In genomic region chr5:25497369-25497719, GRCm38 (mm10) we compare ENCODE assay signal across 9 mouse cellular contexts. TPM values are rescaled to one million over a fixed set of nuclear protein-coding genes. Genes with fewer than 3 reads are reported as not detected.
DNase-seq lines count a peak whose midpoint lies in the region; ATAC-seq lines count a peak whose summit lies in the region.
"Had no signal": no experiment of that assay in that cellular context is flagged by ENCODE, and none has a peak within 500 bp of the region (broad histone marks: within the 10 kb centered on the region; RNA-seq: fewer than 3 reads in every experiment).

No protein-coding gene starts in this region.

- H3K4me1 ChIP-seq in kidney, embryonic 15.5 days, result peaks cover 18% of the 10 kb centered on the region
- peaks cover 15% of the 10 kb centered on the region for H3K4me1 ChIP-seq in embryonic facial prominence, embryonic 15.5 days
- H3K4me1 ChIP-seq in intestine, embryonic 14.5 days (replicated peaks; ENCODE audit: control insufficient read depth, insufficient read depth, low read length), result peaks cover 4% of the 10 kb centered on the region
- peaks cover 14% of the 10 kb centered on the region; the same call in 1 of the 2 replicates for H3K4me1 ChIP-seq in midbrain, embryonic 11.5 days (ENCODE audit: control insufficient read depth, insufficient read depth, low read length)

- no peak for ATAC-seq in kidney, embryonic 15.5 days (replicated peaks; ENCODE audit: low FRiP score)
- no peak for ATAC-seq in embryonic facial prominence, embryonic 15.5 days (ENCODE audit: insufficient number of reproducible peaks, low FRiP score, low TSS enrichment, low read depth)
- ATAC-seq in intestine, embryonic 14.5 days (replicated peaks; ENCODE audit: low FRiP score, low TSS enrichment, low read depth), result no peak
- ATAC-seq in midbrain, embryonic 11.5 days (ENCODE audit: low FRiP score), result no peak
- ATAC-seq in inflammation-experienced regulatory T-cells, adult 6 months, result no peak

- H3K27me3 ChIP-seq in kidney, embryonic 15.5 days, result no peaks in the 10 kb centered on the region
- no peaks in the 10 kb centered on the region for H3K27me3 ChIP-seq in embryonic facial prominence, embryonic 15.5 days
- H3K27me3 ChIP-seq in intestine, embryonic 14.5 days (replicated peaks; ENCODE audit: control insufficient read depth, insufficient read depth, low read length), result no peaks in the 10 kb centered on the region
- no peaks in the 10 kb centered on the region; the same call in 1 of the 2 replicates for H3K27me3 ChIP-seq in midbrain, embryonic 11.5 days (ENCODE audit: control insufficient read depth, insufficient read depth, low read length)

- peak overlapping the region; percentile 83 for H3K9ac ChIP-seq in kidney, embryonic 15.5 days
- peak overlapping the region; percentile 80 for H3K9ac ChIP-seq in embryonic facial prominence, embryonic 15.5 days
- peak overlapping the region; percentile 95 for H3K9ac ChIP-seq in intestine, embryonic 14.5 days (ENCODE audit: low read length)
- H3K9ac ChIP-seq in midbrain, embryonic 11.5 days (ENCODE audit: low read length), result peak overlapping the region; percentile 79

- no peaks in the 10 kb centered on the region for H3K36me3 ChIP-seq in kidney, embryonic 15.5 days
- no peaks in the 10 kb centered on the region for H3K36me3 ChIP-seq in embryonic facial prominence, embryonic 15.5 days
- no peaks in the 10 kb centered on the region for H3K36me3 ChIP-seq in intestine, embryonic 14.5 days (ENCODE audit: control insufficient read depth, insufficient read depth, low read length)
- H3K36me3 ChIP-seq in midbrain, embryonic 11.5 days (ENCODE audit: control insufficient read depth, insufficient read depth, low read length), result no peaks in the 10 kb centered on the region

- 3% methylated on average over 10 of the region's 10 CpGs for WGBS in kidney, embryonic 15.5 days
- WGBS in embryonic facial prominence, embryonic 15.5 days, result 2% methylated on average over 10 of the region's 10 CpGs
- under 1% methylated on average over 10 of the region's 10 CpGs for WGBS in intestine, embryonic 14.5 days
- under 1% methylated on average over 10 of the region's 10 CpGs for WGBS in midbrain, embryonic 11.5 days

- H3K4me3 ChIP-seq in kidney, embryonic 15.5 days (replicated peaks), result peak overlapping the region; percentile 71
- peak overlapping the region; percentile 98 for H3K4me3 ChIP-seq in embryonic facial prominence, embryonic 15.5 days (replicated peaks)
- H3K4me3 ChIP-seq in intestine, embryonic 14.5 days (ENCODE audit: low read depth, low read length), result peak overlapping the region; percentile 95
- peak overlapping the region; percentile 99 for H3K4me3 ChIP-seq in midbrain, embryonic 11.5 days (ENCODE audit: low read depth, low read length)

- H3K4me2 ChIP-seq in kidney, embryonic 15.5 days, result peak overlapping the region; percentile 67
- H3K4me2 ChIP-seq in embryonic facial prominence, embryonic 15.5 days (replicated peaks), result peak overlapping the region; percentile 62
- H3K4me2 ChIP-seq in intestine, embryonic 14.5 days (ENCODE audit: low read length), result peak overlapping the region; percentile 80
- peak overlapping the region; percentile 79 for H3K4me2 ChIP-seq in midbrain, embryonic 11.5 days

- 0 out of 2 replicates have a peak, but pooled peaks cover 2% of the 10 kb centered on the region for H3K9me3 ChIP-seq in kidney, embryonic 15.5 days (replicated peaks)
- no peaks in the 10 kb centered on the region for H3K9me3 ChIP-seq in embryonic facial prominence, embryonic 15.5 days (replicated peaks)
- H3K9me3 ChIP-seq in intestine, embryonic 14.5 days (ENCODE audit: control insufficient read depth, low read length), result no peaks in the 10 kb centered on the region
- H3K9me3 ChIP-seq in midbrain, embryonic 11.5 days (ENCODE audit: control insufficient read depth, low read length), result no peaks in the 10 kb centered on the region

- intact Hi-C loops in gastrocnemius, postnatal 36 days (cut with DNase I), result no loop called here

- no peak for DNase-seq in kidney, adult 8-10 months
- DNase-seq in MN1 (ENCODE audit: low spot score), result peak; percentile 36
- no peak for DNase-seq in intestine, embryonic 14.5 days (ENCODE audit: low spot score)
- no peak for DNase-seq in midbrain, embryonic 11.5 days (ENCODE audit: low spot score, missing footprints)
- DNase-seq in gastrocnemius, postnatal 36 days, result no peak

- H3K27ac ChIP-seq in kidney, embryonic 15.5 days, result peak overlapping the region; percentile 98
- peak overlapping the region; percentile 99 for H3K27ac ChIP-seq in embryonic facial prominence, embryonic 15.5 days (replicated peaks)
- H3K27ac ChIP-seq in intestine, embryonic 14.5 days (ENCODE audit: low read depth), result peak overlapping the region; percentile 99; the same call in 1 of the 2 replicates
- H3K27ac ChIP-seq in midbrain, embryonic 11.5 days (ENCODE audit: low read depth, low read length), result no peak overlapping the region

RNA-seq across cellular contexts. Expression of gene Kmt2c, which starts 1.2 kb away (rescaled TPM):
- polyA plus RNA-seq in kidney, embryonic 15.5 days (2015; fragmentation: Nextera tagmentation; extraction: Ambion mirVana), result 12.7 and 12.9 TPM in 2 replicates
- 13.6 and 16.6 TPM in 2 replicates for polyA plus RNA-seq in embryonic facial prominence, embryonic 15.5 days (2015; fragmentation: Nextera tagmentation; extraction: Ambion mirVana)
- polyA plus RNA-seq in intestine, embryonic 14.5 days (2014; fragmentation: Nextera tagmentation; extraction: Ambion mirVana), result 19.7 and 20.7 TPM in 2 replicates
- 19.2 and 22.3 TPM in 2 replicates for polyA plus RNA-seq in midbrain, embryonic 11.5 days (2014; fragmentation: Nextera tagmentation; extraction: Ambion mirVana)
- 10 to 100 TPM; 26.8 to 31.2 TPM for total RNA-seq in gastrocnemius, postnatal 36 days (2021)
- 10 to 100 TPM; 16.8 to 34.9 (median 34.9) TPM for polyA plus RNA-seq in inflammation-experienced regulatory T-cells, adult 6 months (2017; shearing (Covaris generic))

RNA-seq across cellular contexts. Expression of gene Cct8l1, which starts 18.5 kb away (rescaled TPM):
- 0.10 TPM in 1 of 2 replicates, not detected in the other for polyA plus RNA-seq in kidney, embryonic 15.5 days (2015; fragmentation: Nextera tagmentation; extraction: Ambion mirVana)
- polyA plus RNA-seq in embryonic facial prominence, embryonic 15.5 days (2015; fragmentation: Nextera tagmentation; extraction: Ambion mirVana), result not detected in 2 replicates
- not detected in 2 replicates for polyA plus RNA-seq in intestine, embryonic 14.5 days (2014; fragmentation: Nextera tagmentation; extraction: Ambion mirVana)
- not detected in 2 replicates for polyA plus RNA-seq in midbrain, embryonic 11.5 days (2014; fragmentation: Nextera tagmentation; extraction: Ambion mirVana)
- total RNA-seq in gastrocnemius, postnatal 36 days (2021), result under 1 TPM in 1 of 2 experiments, not detected in 1; 0.13 TPM
- under 1 TPM in 1 of 3 experiments, not detected in 2; 0.23 TPM for polyA plus RNA-seq in inflammation-experienced regulatory T-cells, adult 6 months (2017; shearing (Covaris generic))
- total RNA-seq: common myeloid progenitor, adult 5-6 weeks had no signal
